Mouse (Mus musculus): ENCODE measurements around the gene Vps33b.
"Not testable (repeated sequence)": the region's sequence is repeated elsewhere in the genome, so short reads cannot be mapped to it uniquely, and the experiment has no call there.

- TF ChIP-seq CTCF (IDR thresholded peaks at IDR 0.05; ENCODE audit: extremely low read depth, insufficient read depth, insufficient read length, insufficient replicate concordance); POLR2A (IDR thresholded peaks at IDR 0.05; ENCODE audit: low read depth, low read length): not testable (repeated sequence)
Measured at GRCm38 (mm10) chr7:80324816-80325119, 55.3 kb downstream of the Vps33b start.

All from spleen, adult 2 months (tissue).